Mouse (Mus musculus) midbrain, embryonic 13.5 days (tissue): ENCODE measurements around the gene Fam205a1. TPM values are rescaled to one million over a fixed set of nuclear protein-coding genes. Genes with fewer than 3 reads are reported as not detected.
A peak's percentile ranks its signal among the peaks of the same experiment; 100 is the strongest.
"Not testable (repeated sequence)": the region's sequence is repeated elsewhere in the genome, so short reads cannot be mapped to it uniquely, and the experiment has no call there.

Source experiments
- ATAC-seq: fragments of 200-750 bp; cut with Nextera tagmentation; 2 replicates; pipeline ENCODE4 v1.8.0; 2017; ENCODE audit warnings: mild to moderate bottlenecking, moderate TSS enrichment, moderate library complexity
- H3K27ac ChIP-seq: fragments of 300-500 bp; sonication (generic); 2 replicates; pipeline ENCODE4 v1.5.1; 2015; ENCODE audit warnings: inconsistent platforms, mild to moderate bottlenecking, moderate library complexity
- H3K27me3 ChIP-seq: fragments of 300-500 bp; sonication (generic); 2 replicates; pipeline ENCODE4 v1.6.1; 2015; ENCODE audit warnings: mild to moderate bottlenecking, inconsistent platforms
- H3K36me3 ChIP-seq: fragments of 300-500 bp; sonication (generic); 2 replicates; pipeline ENCODE4 v1.6.1; 2015; ENCODE audit warnings: mild to moderate bottlenecking, inconsistent platforms
- H3K4me1 ChIP-seq: fragments of 300-500 bp; sonication (generic); replicated peaks from 2 replicates; pipeline ENCODE4 v1.6.1; 2015; ENCODE audit warnings: inconsistent platforms
- H3K4me2 ChIP-seq: fragments of 300-500 bp; sonication (generic); replicated peaks from 2 replicates; pipeline ENCODE4 v1.6.1; 2015; ENCODE audit warnings: moderate library complexity, mild to moderate bottlenecking, inconsistent platforms
- H3K4me3 ChIP-seq: fragments of 300-500 bp; sonication (generic); replicated peaks from 2 replicates; pipeline ENCODE4 v1.5.1; 2015; ENCODE audit warnings: mild to moderate bottlenecking, inconsistent platforms
- H3K9ac ChIP-seq: fragments of 300-500 bp; sonication (generic); replicated peaks from 2 replicates; pipeline ENCODE4 v1.6.1; 2015; ENCODE audit warnings: mild to moderate bottlenecking, inconsistent platforms
- H3K9me3 ChIP-seq: fragments of 300-500 bp; sonication (generic); 2 replicates; pipeline ENCODE4 v1.6.1; 2016; ENCODE audit warnings: mild to moderate bottlenecking, inconsistent platforms
- WGBS: fragments of 180-500 bp; shearing (Covaris S2); methylation state at CpG from one replicate; pipeline ENCODE4 v1.1.7; 2015; 5-methylcytosine and 5-hydroxymethylcytosine counted together
- polyA plus RNA-seq: library from polyadenylated mRNA; unstranded; fragments of >200 nt; fragmentation: Nextera tagmentation; extraction: Ambion mirVana; gene quantifications from 2 replicates; pipeline ENCODE4 v1.2.1, GENCODE M21; 2015

Fam205a1 gene
- polyA plus RNA-seq, 1 experiment from 2014 or later: not detected

DNA sequence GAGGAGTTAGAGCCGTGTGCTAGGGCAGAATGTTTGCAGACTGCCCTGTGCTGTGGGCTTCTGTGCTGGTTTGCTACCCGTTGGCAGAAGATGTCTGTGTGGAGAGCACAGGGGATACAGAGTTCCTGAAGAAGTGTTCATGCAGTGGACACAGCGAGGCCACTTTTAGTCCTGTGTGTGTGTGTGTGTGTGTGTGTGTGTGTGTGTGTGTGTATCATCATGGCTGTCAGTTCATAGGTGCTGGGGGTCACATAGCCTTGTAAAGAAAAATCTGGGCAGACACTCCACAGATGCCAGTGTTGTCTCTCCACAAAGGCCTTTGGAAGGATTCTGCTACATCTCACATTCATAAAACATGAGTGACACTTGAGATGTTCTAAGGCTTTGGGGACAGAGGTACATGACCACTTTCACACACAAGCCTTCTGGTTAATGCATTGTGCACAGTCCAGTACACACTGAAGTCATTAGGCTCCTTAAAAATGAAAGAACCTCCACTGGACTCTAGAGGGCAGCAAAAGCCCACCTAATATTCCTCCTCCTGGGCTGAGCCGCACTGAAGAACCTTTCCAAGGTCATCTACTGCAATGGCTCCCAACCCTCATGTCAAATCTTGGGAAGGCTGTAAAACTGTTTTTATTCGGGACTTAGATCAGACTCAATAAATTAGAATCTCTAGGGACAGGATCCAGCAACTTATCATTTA, 23.1 kb upstream of the Fam205a1 start:
- Histone ChIP-seq H3K4me3 (no peak overlapping the region), H3K27ac (no peak overlapping the region), H3K9ac (no peak overlapping the region), H3K4me2 (no peak overlapping the region), H3K9me3 (no peaks in the 10 kb centered on the region), H3K4me1 (no peaks in the 10 kb centered on the region), H3K36me3 (no peaks in the 10 kb centered on the region), H3K27me3 (no peaks in the 10 kb centered on the region)
- ATAC-seq: peak; percentile 90
- WGBS: 36% methylated on average over 5 of the region's 5 CpGs

DNA sequence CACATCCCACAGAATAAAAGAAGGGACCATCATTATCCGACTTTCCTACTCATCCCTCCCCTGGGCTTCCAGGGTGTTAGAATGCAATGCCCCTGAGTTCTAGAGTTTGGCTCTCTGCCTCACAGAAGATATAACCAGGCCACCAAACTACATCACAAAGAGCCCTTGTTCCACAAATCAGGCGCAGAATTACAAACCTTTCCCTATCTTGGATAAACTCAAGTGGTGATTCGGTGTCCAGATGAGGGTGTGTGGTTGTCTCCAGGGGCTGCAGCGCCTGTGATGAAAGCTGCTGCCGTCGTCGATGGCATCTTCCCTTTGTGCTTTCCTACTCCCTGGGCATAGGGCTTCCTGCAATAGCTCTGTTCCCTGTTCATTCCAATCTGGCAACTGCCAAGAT, 20.4 kb upstream of the Fam205a1 start, which contains the start of gene Fam205c:
Gene Fam205c, minus strand, starts transcription at position 101 of the 400 bp plus-strand sequence.
- H3K27me3 ChIP-seq: no peaks in the 10 kb centered on the region
- WGBS: 86% methylated on average over 7 of the region's 7 CpGs
- H3K4me3 ChIP-seq: no peak within 1 kb of the TSS
- no peaks in the 10 kb centered on the region for H3K9me3 ChIP-seq
- no peak within 1 kb of the TSS for H3K4me2 ChIP-seq
- no peak within 1 kb of the TSS for H3K9ac ChIP-seq
- no peak within 1 kb of the TSS for H3K27ac ChIP-seq
- no peaks in the 10 kb centered on the region for H3K4me1 ChIP-seq
- H3K36me3 ChIP-seq: no peaks in the 10 kb centered on the region
- no peak for ATAC-seq

DNA sequence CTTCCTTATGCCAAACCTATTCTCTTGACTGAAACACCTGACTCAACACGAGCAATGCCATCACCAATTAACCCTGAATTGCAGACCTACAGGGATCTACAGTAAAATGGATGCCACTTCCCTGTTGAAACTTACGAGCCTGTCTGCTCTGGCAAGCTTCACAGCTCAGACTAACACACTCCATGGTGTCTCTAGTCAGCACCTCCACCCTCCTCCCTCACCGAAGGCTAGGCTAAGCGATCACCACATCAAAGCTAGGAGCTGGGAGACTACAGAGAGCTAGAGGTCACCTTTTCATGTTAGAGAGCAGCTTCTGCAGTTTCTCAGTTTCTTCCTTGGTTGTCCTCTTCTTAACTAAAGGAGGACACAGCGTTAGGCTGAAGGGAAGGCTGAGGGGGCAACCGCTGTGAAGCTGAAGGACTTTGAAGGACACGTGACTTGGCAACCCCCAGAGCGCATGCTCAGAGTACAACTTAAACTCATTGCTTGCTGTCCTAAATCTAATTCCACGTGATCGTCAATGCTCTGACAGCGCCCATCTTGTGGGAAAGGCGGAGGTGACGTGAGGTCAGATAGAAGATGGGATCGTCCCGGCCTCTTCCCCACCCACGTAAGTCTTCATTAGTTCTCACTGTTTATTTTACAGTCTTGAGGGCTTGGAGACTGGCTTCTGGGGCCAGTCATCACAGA, 19.2 kb upstream of the Fam205a1 start:
- Histone ChIP-seq H3K36me3 (no peaks in the 10 kb centered on the region), H3K4me2 (no peak overlapping the region), H3K4me1 (no peaks in the 10 kb centered on the region), H3K27ac (no peak overlapping the region), H3K9ac (no peak overlapping the region), H3K9me3 (no peaks in the 10 kb centered on the region), H3K4me3 (no peak overlapping the region), H3K27me3 (no peaks in the 10 kb centered on the region)
- no peak for ATAC-seq
- 92% methylated on average over 16 of the region's 16 CpGs for WGBS

DNA sequence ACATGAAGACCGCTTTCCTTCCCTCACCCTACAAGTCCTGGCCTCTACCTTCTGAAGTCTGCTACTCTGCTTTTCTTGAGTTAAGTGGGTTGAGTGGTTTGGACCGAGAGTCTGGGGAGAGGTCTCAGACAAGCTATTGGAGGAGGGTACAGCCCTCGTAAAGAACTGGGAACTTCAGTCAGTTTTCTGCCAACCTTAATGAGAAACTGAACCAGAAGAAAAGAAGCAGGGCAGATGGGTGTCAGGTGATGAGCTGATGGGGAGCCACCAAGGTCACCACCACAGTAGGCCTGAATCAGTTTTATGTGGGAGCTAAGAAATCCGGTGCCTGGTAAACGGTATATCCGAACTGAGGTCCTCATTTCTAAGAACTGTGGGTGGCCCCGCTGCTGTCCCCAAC, 18.5 kb upstream of the Fam205a1 start:
- no peak overlapping the region for H3K9ac ChIP-seq
- WGBS: 97% methylated on average over 7 of the region's 7 CpGs
- no peaks in the 10 kb centered on the region for H3K4me1 ChIP-seq
- no peaks in the 10 kb centered on the region for H3K9me3 ChIP-seq
- no peak overlapping the region for H3K27ac ChIP-seq
- H3K4me3 ChIP-seq: no peak overlapping the region
- no peaks in the 10 kb centered on the region for H3K36me3 ChIP-seq
- H3K27me3 ChIP-seq: no peaks in the 10 kb centered on the region
- no peak overlapping the region for H3K4me2 ChIP-seq
- no peak for ATAC-seq

DNA sequence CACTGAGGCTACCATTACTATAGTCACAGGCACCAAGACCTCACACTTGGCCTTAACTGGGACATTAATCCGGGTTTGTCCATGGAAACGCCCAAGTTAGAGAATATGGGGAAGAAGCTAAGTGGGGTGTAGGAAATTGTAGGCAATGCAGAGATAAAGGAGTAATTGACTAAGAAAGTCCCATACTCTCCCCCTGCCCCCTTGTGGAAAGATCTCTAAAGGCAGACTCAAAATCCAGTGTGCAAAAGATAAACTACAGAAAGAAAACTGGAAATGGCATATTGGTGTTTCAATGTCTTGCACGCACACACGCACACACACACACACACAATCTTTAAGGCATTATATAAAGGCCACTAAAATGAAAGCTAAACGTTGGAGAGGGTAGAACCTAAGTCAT, 17.1 kb upstream of the Fam205a1 start:
- no peaks in the 10 kb centered on the region for H3K36me3 ChIP-seq
- H3K4me3 ChIP-seq: no peak overlapping the region
- ATAC-seq: no peak
- no peaks in the 10 kb centered on the region for H3K27me3 ChIP-seq
- H3K9ac ChIP-seq: no peak overlapping the region
- H3K4me1 ChIP-seq: no peaks in the 10 kb centered on the region
- no peaks in the 10 kb centered on the region for H3K9me3 ChIP-seq
- no peak overlapping the region for H3K27ac ChIP-seq
- H3K4me2 ChIP-seq: no peak overlapping the region
- 83% methylated on average over 5 of the region's 5 CpGs for WGBS

DNA sequence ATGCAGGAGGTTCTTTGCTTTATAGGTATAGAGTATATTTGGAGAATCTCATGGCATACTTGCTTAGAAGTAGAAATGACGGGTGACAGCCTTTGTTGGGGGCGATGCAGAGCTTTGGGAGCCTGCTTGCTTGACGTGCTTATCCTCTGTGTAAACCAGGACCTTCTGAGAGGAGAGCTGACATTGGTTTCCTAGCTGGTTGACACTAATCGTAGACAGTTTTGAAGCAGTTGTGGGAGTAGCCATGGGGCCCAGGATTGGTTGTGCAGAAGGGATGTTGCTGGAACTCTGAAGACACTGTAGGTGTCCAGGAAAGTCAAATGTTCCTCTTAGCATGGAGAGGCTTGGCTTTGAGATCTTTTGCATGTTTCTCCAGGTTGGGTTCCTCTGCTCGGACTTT, 14.5 kb upstream of the Fam205a1 start:
- no peaks in the 10 kb centered on the region for H3K36me3 ChIP-seq
- no peaks in the 10 kb centered on the region for H3K27me3 ChIP-seq
- H3K9me3 ChIP-seq: no peaks in the 10 kb centered on the region
- H3K4me3 ChIP-seq: no peak overlapping the region
- no peak overlapping the region for H3K4me2 ChIP-seq
- H3K4me1 ChIP-seq: no peaks in the 10 kb centered on the region
- no peak overlapping the region for H3K9ac ChIP-seq
- 86% methylated on average over 5 of the region's 5 CpGs for WGBS
- H3K27ac ChIP-seq: no peak overlapping the region
- no peak for ATAC-seq

DNA sequence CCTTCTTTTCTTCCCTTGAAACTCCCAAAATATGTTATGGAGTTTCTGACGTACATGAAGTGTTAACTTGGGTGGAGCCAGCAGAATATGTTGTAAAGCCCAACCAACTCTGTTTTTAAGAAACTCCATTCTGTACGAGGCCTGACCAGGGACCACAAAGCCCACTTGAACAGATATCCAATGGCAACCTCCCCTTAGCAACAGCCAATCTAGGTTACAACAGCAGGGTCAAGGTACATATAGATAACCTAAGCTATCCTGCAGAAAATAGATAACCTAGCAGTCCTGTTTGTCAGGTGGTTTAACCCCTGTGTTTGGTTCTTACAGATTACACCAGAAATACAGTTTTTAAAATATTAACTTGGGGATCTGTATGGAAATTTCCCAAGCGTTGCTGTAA, 13.7 kb upstream of the Fam205a1 start:
- no peak for ATAC-seq
- H3K4me3 ChIP-seq: no peak overlapping the region
- H3K4me2 ChIP-seq: no peak overlapping the region
- H3K4me1 ChIP-seq: no peaks in the 10 kb centered on the region
- H3K27me3 ChIP-seq: no peaks in the 10 kb centered on the region
- H3K36me3 ChIP-seq: no peaks in the 10 kb centered on the region
- H3K9ac ChIP-seq: no peak overlapping the region
- H3K27ac ChIP-seq: no peak overlapping the region
- WGBS: 78% methylated on average over 3 of the region's 3 CpGs
- H3K9me3 ChIP-seq: no peaks in the 10 kb centered on the region

DNA sequence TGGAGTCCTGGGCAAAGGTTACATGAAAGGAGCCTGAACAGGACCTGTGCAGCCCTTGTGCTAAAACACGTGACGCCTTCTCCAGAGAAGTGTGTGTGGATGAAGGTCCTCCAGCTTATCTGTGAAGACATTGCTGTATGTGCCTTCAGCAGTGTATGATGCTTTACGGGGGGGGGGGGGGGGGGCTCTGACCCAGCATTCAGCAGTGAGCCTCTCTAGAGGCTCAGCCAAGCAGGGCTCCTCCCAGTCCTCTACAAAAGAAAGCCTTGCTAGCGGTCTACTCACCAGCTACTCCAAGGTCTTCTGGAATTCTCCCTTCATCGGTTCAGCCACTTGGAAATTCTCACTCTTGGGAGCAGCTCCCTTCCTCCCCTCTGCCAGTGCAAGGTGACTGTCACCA, 9.8 kb upstream of the Fam205a1 start:
- ATAC-seq, H3K9me3 ChIP-seq, H3K27me3 ChIP-seq, H3K9ac ChIP-seq, H3K27ac ChIP-seq, H3K4me1 ChIP-seq, H3K36me3 ChIP-seq, H3K4me3 ChIP-seq, H3K4me2 ChIP-seq: not testable (repeated sequence)
- 80% methylated on average over 5 of the region's 5 CpGs for WGBS

DNA sequence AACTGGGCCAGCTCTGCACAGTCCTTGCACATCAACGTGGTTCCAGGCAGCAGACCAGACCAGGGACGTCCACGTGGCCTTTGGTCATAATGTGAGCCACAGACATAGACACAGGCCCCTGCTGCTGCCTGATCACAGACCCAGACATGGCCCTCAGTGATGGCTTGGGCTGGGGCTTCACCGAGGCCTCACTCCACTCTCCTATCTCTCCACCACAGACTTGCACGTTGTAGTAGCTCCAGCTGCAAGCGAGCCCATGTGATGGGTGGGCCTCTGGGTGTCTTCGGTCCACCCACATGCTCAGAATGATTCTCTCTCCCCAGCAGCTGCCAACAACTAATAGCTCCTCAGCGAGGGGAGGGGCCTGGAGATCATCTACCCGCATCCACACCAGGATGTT, 6.8 kb upstream of the Fam205a1 start:
- not testable (repeated sequence) for H3K27ac ChIP-seq, H3K27me3 ChIP-seq, H3K9me3 ChIP-seq, H3K9ac ChIP-seq, ATAC-seq, H3K4me2 ChIP-seq, H3K4me1 ChIP-seq, H3K4me3 ChIP-seq, H3K36me3 ChIP-seq
- 89% methylated on average over 9 of the region's 9 CpGs for WGBS

DNA sequence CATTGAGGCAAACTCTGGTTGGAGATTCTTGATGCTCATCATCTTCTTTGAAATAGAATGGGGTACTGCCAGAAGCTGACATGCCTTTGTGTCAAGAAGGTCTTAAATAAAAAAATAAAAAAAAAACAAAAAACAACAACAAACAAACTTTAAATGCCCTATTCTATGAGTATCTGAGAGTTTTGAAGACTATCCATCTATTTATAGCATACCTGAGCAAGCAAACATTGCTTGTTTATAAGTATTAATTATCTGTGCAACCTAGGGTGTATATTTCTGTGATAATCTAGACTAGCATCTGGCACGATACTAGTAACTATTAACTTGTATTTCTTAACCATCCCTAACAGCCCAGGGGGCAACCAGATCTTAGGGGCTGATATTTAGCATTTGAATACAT, 3.0 kb upstream of the Fam205a1 start, which contains the start of gene Gm12394:
Gene Gm12394, minus strand, starts transcription at position 101 of the 400 bp plus-strand sequence.
- WGBS: 76% methylated on average over 1 of the region's 1 CpGs
- not testable (repeated sequence) for H3K4me2 ChIP-seq, H3K36me3 ChIP-seq, H3K27ac ChIP-seq, ATAC-seq, H3K9ac ChIP-seq, H3K4me3 ChIP-seq, H3K4me1 ChIP-seq, H3K9me3 ChIP-seq, H3K27me3 ChIP-seq
